Mouse (Mus musculus) liver, adult (tissue): ENCODE results near the gene Spaca7.

Experiments
- GATA4 ChIP-seq: IDR thresholded peaks from 2 replicates; pipeline ENCODE4 v1.6.1; 2014; ENCODE audit warnings: mild to moderate bottlenecking, low read length; ENCODE audit not compliant: insufficient replicate concordance

Gene Spaca7

GRCm38 (mm10) chr8:12576003-12576402 lies 3.2 kb downstream of the Spaca7 start:
- no peak for TF ChIP-seq GATA4

GRCm38 (mm10) chr8:12576739-12577138 lies 3.9 kb downstream of the Spaca7 start:
- TF ChIP-seq GATA4, result no peak

GRCm38 (mm10) chr8:12583785-12584184 lies 11.0 kb downstream of the Spaca7 start:
- TF ChIP-seq GATA4, result no peak

- TF ChIP-seq GATA4, result no peak
Measured at GRCm38 (mm10) chr8:12607223-12607622, 34.4 kb downstream of the Spaca7 start.

GRCm38 (mm10) chr8:12608810-12609209 lies 36.0 kb downstream of the Spaca7 start:
- TF ChIP-seq GATA4, result no peak

- no peak for TF ChIP-seq GATA4
Measured at GRCm38 (mm10) chr8:12609752-12610449, 37.1 kb downstream of the Spaca7 start.

- TF ChIP-seq GATA4, result no peak
Measured at GRCm38 (mm10) chr8:12613201-12613600, 40.4 kb downstream of the Spaca7 start.

- no peak for TF ChIP-seq GATA4
Measured at GRCm38 (mm10) chr8:12621550-12622222, 48.9 kb downstream of the Spaca7 start.

GRCm38 (mm10) chr8:12625890-12626289 lies 53.1 kb downstream of the Spaca7 start:
- no peak for TF ChIP-seq GATA4

GRCm38 (mm10) chr8:12629079-12629478 lies 56.2 kb downstream of the Spaca7 start:
- TF ChIP-seq GATA4, result no peak

- TF ChIP-seq GATA4, result no peak
Measured at GRCm38 (mm10) chr8:12635366-12635765, 62.5 kb downstream of the Spaca7 start.

- TF ChIP-seq GATA4, result no peak
Measured at GRCm38 (mm10) chr8:12638446-12638845, 65.6 kb downstream of the Spaca7 start.

GRCm38 (mm10) chr8:12641527-12641926 lies 68.7 kb downstream of the Spaca7 start:
- no peak for TF ChIP-seq GATA4

GRCm38 (mm10) chr8:12644341-12644740 lies 71.5 kb downstream of the Spaca7 start:
- TF ChIP-seq GATA4, result no peak

- no peak for TF ChIP-seq GATA4
Measured at GRCm38 (mm10) chr8:12644894-12645293, 72.1 kb downstream of the Spaca7 start.

- TF ChIP-seq GATA4, result no peak
Measured at GRCm38 (mm10) chr8:12646536-12646935, 73.7 kb downstream of the Spaca7 start.

- no peak for TF ChIP-seq GATA4
Measured at GRCm38 (mm10) chr8:12648951-12649350, 76.1 kb downstream of the Spaca7 start.
